Mouse (Mus musculus) embryonic fibroblast, embryonic 13.5 days (primary cell): ENCODE data around the gene Coq7.

Experiments used
- CTCF ChIP-seq: IDR thresholded peaks from 2 replicates; pipeline ENCODE4 v1.5.1; 2011; ENCODE audit warnings: mild to moderate bottlenecking, control low read depth, low read length, moderate library complexity, borderline replicate concordance; ENCODE audit not compliant: insufficient read depth
- POLR2A ChIP-seq: IDR thresholded peaks from 2 replicates; pipeline ENCODE4 v1.6.1; 2011; ENCODE audit warnings: low read depth, mild to moderate bottlenecking, control low read depth, low read length, moderate library complexity

- TF ChIP-seq CTCF, result no peak
- no peak for TF ChIP-seq POLR2A
Observed at GRCm38 (mm10) chr7:118535076-118535475, 1.9 kb upstream of the Coq7 start.
